Mouse (Mus musculus) liver, embryonic 14.5 days (tissue): Measurements from ENCODE around the gene Tnfaip3.

Source experiments
- CTCF ChIP-seq: IDR thresholded peaks from 2 replicates; pipeline ENCODE4 v1.5.1; 2016; ENCODE audit warnings: antibody characterized with exemption, low read depth, control low read depth
- EP300 ChIP-seq: IDR thresholded peaks from 2 replicates; pipeline ENCODE4 v1.6.1; 2016; ENCODE audit warnings: antibody characterized with exemption, low read depth

- TF ChIP-seq EP300 (no peak), CTCF (no peak)
These were observed 48.6 kb downstream of the Tnfaip3 start for GRCm38 (mm10) chr10:18966893-18967292.
